Mouse (Mus musculus) WW6 (cell line): ENCODE results near the gene Ms4a5.
A peak's percentile ranks its signal among the peaks of the same experiment; 100 is the strongest.
"Not testable (repeated sequence)": the region's sequence is repeated elsewhere in the genome, so short reads cannot be mapped to it uniquely, and the experiment has no call there.

Source experiments
- DNase-seq: peaks from one replicate; pipeline ENCODE4 v3.0.0-alpha.2; 2013; ENCODE audit warnings: low read depth, low spot score

The Ms4a5 gene

DNA sequence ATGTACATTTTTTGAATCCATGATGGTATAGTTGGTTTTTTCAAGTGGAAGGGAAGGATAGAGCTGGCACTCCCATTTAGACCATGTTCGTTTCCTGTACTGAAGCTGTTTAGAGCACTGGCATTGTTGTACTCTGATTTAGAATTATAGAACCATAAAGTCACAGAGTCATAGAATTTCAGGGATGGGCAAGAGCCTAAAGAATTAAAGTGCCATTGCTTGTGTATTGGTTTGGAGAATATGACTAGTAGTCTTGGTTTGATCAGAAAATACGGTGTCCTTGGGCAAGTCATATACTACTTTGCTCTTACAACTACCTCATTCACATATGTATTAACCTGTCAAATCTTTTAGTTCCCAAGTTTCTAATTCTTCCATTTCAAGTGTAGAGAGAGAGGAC lies at the start of gene Ms4a5:
Gene Ms4a5, minus strand, starts transcription at position 101 of the 400 bp plus-strand sequence.
- DNase-seq = no peak

DNA sequence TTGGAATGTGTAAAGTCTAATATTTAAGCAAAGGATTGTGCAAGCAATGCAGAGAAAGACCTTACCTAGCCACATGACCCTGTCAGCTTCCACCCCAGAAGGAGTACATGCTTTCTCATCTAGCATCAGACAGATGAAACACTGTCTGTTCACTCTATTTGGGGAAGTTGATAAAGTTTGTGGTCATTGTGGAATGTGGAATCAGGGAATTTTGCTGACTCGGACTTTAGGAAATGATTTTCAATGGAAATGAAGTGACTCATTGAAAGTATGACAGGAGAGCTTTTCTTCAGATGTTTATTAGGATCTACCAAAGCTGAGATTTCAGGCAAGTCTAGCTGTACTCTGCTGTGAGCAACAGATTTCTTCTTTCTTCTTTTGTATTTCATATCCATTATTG lies 37.5 kb upstream of the Ms4a5 start:
- DNase-seq = no peak

DNA sequence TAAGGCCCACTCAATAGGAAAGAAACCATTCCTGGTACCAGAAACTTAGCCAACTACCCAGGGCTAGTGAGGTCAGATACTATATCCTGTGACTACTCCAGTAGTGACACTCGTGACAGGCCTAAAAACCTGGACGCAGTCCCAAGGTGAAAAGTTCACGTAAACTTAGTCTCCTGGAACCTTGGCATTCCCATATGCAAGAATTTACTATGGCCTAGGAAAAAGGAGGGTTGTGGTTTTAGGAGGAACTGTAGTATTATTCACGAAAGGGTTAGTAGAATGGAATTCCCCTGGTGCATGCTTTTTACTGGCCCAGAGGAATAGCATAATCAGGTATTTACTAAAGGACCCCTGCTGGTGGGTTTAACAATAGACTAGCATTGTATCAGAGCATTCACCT lies 33.1 kb upstream of the Ms4a5 start:
- no peak for DNase-seq

DNA sequence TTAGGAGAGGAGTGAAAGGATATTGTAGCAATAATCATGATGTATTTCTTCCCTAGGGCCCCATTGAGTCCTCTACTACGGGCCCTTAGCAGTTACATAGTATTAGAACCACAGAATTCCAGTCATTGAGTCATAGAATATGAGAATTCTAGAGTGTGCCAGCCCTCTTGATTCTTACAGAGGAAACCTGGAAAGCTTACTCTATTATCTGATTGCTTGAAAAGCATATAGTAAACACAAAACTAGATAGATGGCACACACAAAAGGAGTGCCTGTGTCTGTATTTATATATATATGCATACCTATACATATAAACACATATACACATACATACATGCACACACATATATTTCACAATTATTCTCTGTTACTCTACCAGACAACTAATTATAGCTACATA lies 30.7 kb upstream of the Ms4a5 start, which contains the start of gene Ms4a14:
Gene Ms4a14, minus strand, starts transcription at position 101 of the 400 bp plus-strand sequence.
- DNase-seq = no peak

GRCm38 (mm10) chr19:11308888-11309287 lies 25.2 kb upstream of the Ms4a5 start:
- DNase-seq = no peak

DNA sequence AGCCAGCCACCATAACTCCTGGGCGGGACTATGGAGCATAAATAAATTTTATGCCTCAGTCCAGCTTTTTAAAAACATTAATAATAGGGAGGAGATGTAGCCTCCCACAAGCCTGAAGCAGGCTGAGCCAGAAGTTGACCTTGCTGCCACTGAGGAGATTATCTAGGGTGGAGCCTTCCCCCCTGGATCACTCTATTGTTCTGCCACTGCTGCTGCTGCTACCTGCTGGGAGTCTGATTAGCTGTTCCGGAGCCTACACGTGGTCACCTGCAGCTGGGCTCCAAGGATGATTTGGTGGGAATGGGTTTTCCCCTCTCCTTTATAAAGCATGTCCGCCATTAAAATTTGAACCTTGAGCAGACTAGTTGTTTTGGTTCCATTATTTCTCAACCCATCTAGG lies 15.9 kb upstream of the Ms4a5 start:
- peak; percentile 34 for DNase-seq

- peak; percentile 26 for DNase-seq
Measured at GRCm38 (mm10) chr19:11298939-11299338, 15.3 kb upstream of the Ms4a5 start.

DNA sequence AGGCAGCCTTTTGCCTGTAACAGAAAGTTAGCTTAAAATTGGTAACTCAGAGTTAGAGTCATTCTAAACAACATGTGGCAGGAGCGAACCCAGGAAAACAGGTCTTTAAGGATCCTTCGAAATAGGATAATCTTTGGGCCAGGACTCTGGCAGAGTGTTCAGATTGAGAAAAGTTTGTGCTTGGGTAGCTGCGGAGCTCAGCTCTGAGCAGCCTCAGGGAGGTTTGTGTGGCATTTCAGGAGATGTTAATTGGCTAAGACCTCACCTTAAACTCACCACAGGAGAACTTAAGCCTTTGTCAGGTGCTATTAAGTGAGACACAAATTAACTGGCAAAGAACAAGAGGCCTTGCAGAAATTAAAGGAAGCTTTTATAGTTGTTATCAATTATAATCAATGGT lies 9.9 kb upstream of the Ms4a5 start:
- DNase-seq = not testable (repeated sequence)

GRCm38 (mm10) chr19:11292990-11293389 lies 9.3 kb upstream of the Ms4a5 start:
- DNase-seq = no peak

DNA sequence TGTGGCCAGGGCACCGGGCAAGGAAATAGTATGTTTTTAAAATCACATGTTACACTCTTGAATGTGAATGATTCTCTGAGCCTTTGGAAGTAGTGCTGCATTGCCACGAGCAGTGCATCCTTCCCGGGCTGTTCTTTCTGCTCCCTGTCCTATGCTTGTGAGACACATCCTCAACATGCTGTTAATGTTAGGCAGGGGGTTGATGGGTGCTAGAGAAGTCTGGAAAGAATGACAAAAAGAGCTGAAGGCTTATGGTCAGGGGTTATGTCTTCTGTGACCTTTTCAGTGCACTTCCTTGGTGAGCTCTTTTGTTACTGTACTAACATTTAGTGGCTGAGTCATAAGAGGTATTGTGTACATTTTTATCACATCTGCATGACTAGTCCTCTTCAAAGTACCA lies 3.5 kb downstream of the Ms4a5 start:
- no peak for DNase-seq

GRCm38 (mm10) chr19:11276431-11276830 lies 7.2 kb downstream of the Ms4a5 start:
- DNase-seq = no peak

- DNase-seq = no peak
Measured at GRCm38 (mm10) chr19:11266956-11267355, 16.7 kb downstream of the Ms4a5 start.

GRCm38 (mm10) chr19:11266052-11266845 lies 17.4 kb downstream of the Ms4a5 start, which contains the start of gene Ms4a1:
Ms4a1 (minus strand) TSS chr19:11266241.
- no peak for DNase-seq

DNA sequence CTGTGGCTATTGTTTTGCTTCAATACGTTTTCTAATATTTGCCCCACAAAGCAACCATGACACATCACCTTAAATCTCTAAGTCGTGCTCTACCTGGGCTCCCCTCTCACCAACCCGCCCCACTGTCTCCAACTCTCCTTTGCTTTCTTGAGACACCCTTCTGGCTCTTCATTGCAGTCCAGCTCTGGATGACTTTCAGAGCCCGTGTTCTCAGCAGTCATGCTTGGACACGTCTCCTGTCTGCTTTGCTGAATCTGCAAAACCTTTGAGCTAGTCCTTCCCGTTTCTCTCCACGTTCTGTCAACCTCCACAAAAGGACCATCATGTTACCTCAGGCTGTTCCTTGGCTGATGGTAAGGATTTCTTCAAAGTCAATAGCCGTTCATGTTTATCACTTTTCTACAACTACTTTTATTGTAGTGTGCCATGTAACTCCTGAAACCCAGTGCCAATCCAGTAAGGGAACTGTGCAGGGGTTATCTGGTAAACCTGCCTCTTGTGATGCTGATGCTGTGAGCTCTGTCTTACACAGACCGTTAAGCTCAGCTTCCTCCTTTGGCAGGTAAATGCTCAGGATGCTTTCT lies 19.0 kb downstream of the Ms4a5 start:
- DNase-seq = no peak

DNA sequence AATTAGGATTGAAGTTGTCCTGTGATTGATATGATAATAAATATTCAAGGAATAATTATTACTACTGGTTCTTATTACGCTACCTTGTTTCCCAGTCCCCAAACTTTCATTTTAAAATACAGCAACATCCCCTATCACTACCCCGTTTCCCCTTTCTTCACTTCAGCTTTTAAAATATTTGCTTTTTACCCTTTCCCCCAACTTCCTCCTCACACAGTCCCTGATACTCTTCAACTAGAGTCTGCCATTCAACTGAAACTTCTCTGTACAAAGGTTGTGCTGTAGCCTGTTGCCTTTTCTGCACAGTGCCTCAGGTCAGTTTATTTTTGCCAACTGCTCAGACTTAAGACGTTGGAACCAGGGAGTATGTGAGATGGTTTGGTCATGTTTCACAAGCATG lies 20.1 kb downstream of the Ms4a5 start:
- no peak for DNase-seq

DNA sequence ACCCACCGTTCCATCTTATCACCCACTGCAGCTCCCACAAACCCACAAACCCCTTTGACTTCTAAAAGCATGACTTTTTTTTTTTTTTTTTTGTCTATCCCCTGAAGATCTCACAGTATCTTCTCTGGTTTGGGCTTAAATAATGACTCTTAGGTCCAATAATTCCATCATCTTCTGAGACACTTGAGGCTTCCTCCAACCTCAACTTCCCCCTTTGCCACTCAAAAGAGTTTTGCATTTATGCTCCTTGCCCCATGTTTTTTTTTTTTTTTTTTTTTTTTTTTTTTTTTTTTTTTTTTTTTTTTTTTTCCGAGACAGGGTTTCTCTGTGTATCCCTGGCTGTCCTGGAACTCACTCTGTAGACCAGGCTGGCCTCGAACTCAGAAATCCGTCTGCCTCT lies 20.7 kb downstream of the Ms4a5 start:
- DNase-seq = not testable (repeated sequence)

DNA sequence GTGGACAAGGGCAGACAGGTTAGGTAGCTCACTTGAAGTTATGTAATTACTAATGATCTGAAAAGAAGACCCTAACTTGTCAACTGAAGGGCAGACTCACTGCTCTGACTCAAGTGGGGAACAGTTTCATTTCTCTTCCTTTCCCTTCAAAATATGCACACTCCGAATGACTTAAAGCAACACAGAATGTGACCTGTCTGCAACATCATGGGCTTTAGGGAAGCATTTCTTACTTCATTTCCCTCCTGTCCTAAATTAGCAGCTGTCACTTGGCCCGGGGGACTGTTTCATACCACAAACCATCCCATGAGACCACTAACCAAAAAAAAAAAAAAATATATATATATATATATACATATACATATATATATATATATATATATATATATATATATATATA lies 22.2 kb downstream of the Ms4a5 start:
- DNase-seq = no peak

DNA sequence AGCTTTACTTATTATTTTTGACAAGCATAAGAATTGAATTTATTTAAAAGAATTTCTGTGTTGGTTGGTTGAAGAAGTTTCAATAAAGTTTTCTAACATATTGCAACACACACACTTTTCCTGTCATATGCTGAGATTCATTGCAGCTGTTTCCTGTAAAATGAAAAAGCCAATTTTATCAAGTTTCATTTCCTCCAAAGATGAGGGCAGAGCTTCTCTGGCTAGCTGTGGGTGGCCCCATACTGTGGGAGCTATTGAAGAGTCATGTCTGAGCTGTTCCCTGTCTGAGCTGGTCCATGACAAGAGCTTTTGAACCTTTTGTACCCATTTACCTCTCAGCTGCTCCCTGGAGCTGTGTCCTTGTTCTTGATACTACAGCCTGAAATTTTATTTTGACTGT lies 39.4 kb downstream of the Ms4a5 start:
- no peak for DNase-seq

- DNase-seq = no peak
Measured at GRCm38 (mm10) chr19:11242560-11242959, 41.1 kb downstream of the Ms4a5 start.

- no peak for DNase-seq
Measured at GRCm38 (mm10) chr19:11235820-11236219, 47.9 kb downstream of the Ms4a5 start.

GRCm38 (mm10) chr19:11234921-11235735 lies 48.5 kb downstream of the Ms4a5 start:
- no peak for DNase-seq

- DNase-seq = no peak
Measured at GRCm38 (mm10) chr19:11234244-11234643, 49.4 kb downstream of the Ms4a5 start.
